Mouse (Mus musculus) ES-Bruce4 (cell line): ENCODE measurements around the gene Tube1.

Source experiments
- CTCF ChIP-seq: IDR thresholded peaks from one replicate; pipeline ENCODE4 v1.8.1; 2011; ENCODE audit warnings: low read depth, low read length
- EP300 ChIP-seq: IDR thresholded peaks from 2 replicates; pipeline ENCODE4 v1.6.1; 2011; ENCODE audit warnings: low read depth, low read length; ENCODE audit not compliant: insufficient read depth
- POLR2A ChIP-seq: IDR thresholded peaks from one replicate; pipeline ENCODE4 v1.8.1; 2011; ENCODE audit warnings: low read length; ENCODE audit not compliant: insufficient read depth

GRCm38 (mm10) chr10:39121412-39121811 lies 12.4 kb upstream of the Tube1 start:
- TF ChIP-seq POLR2A (no peak), CTCF (no peak), EP300 (no peak)
